Mouse (Mus musculus) ES-E14 (cell line): Measurements from ENCODE around the gene Pex13. TPM values are rescaled to one million over a fixed set of nuclear protein-coding genes. Genes with fewer than 3 reads are reported as not detected.
A peak's percentile ranks its signal among the peaks of the same experiment; 100 is the strongest.

Experiments used
- DNase-seq: peaks from one replicate; pipeline ENCODE4 v3.0.0-alpha.2; 2013; ENCODE audit warnings: low read depth, low spot score
- H3K27ac ChIP-seq: 2 replicates; pipeline ENCODE4 v1.5.1; 2012; ENCODE audit warnings: low read depth, mild to moderate bottlenecking, low read length, moderate library complexity, mixed read lengths; ENCODE audit not compliant: poor library complexity, insufficient read depth, severe bottlenecking
- H3K36me3 ChIP-seq: 2 replicates; pipeline ENCODE4 v1.6.1; 2012; ENCODE audit warnings: mild to moderate bottlenecking, low read length, moderate library complexity, mixed read lengths; ENCODE audit not compliant: control insufficient read depth, poor library complexity, insufficient read depth, severe bottlenecking
- H3K4me1 ChIP-seq, 2 experiments: fragments of 150-350 bp in 1 of 2; sonication (generic) in 1 of 2; 2 replicates each; pipeline ENCODE4 v1.6.1; 2012; ENCODE audit warnings: low read length in 2 of 2, mild to moderate bottlenecking in 1 of 2, mixed read lengths in 1 of 2; ENCODE audit not compliant: control insufficient read depth in 2 of 2, insufficient read depth in 2 of 2, poor library complexity in 1 of 2
- H3K4me3 ChIP-seq, 2 experiments: fragments of 150-350 bp in 1 of 2; sonication (generic) in 1 of 2; 2 replicates each; pipeline ENCODE4 v1.5.1; 2012; ENCODE audit warnings: low read length in 2 of 2, low read depth in 1 of 2, mild to moderate bottlenecking in 1 of 2, mixed read lengths in 1 of 2; ENCODE audit not compliant: insufficient read depth in 1 of 2, poor library complexity in 1 of 2, severe bottlenecking in 1 of 2
- H3K9ac ChIP-seq: 2 replicates; pipeline ENCODE4 v1.6.1; 2012; ENCODE audit warnings: low read depth, mild to moderate bottlenecking, low read length, mixed read lengths; ENCODE audit not compliant: poor library complexity, insufficient read depth, severe bottlenecking
- H3K9me3 ChIP-seq: fragments of 150-350 bp; sonication (generic); 2 replicates; pipeline ENCODE4 v1.6.1; 2012; ENCODE audit warnings: low read depth, mild to moderate bottlenecking, low read length; ENCODE audit not compliant: control insufficient read depth, insufficient read depth
- CHD2 ChIP-seq: IDR thresholded peaks from 2 replicates; pipeline ENCODE4 v1.6.1; 2014; ENCODE audit warnings: mild to moderate bottlenecking, low read depth, low read length, inconsistent platforms
- HCFC1 ChIP-seq: IDR thresholded peaks from 2 replicates; pipeline ENCODE4 v1.6.1; 2012; ENCODE audit warnings: low read length, inconsistent platforms, borderline replicate concordance; ENCODE audit not compliant: insufficient read depth
- MAFK ChIP-seq: IDR thresholded peaks from 2 replicates; pipeline ENCODE4 v1.6.1; 2014; ENCODE audit warnings: mild to moderate bottlenecking, low read depth, low read length, inconsistent platforms; ENCODE audit not compliant: insufficient read depth
- ZC3H11A ChIP-seq: IDR thresholded peaks from 2 replicates; pipeline ENCODE4 v1.6.1; 2012; ENCODE audit warnings: low read depth, mild to moderate bottlenecking, inconsistent platforms, low read length, borderline replicate concordance
- ZNF384 ChIP-seq: IDR thresholded peaks from 2 replicates; pipeline ENCODE4 v1.6.1; 2012; ENCODE audit warnings: low read depth, low read length, inconsistent platforms
- in situ Hi-C, 2 experiments: fragments of 600-800 bp; cut with MboI; formaldehyde crosslinking; loops; one replicate each; pipeline ENCODE4 v1.15.1; 2025; ENCODE audit warnings: low sequenced_read_pairs in 2 of 2, inconsistent platforms in 1 of 2; ENCODE audit not compliant: unreplicated experiment in 2 of 2
- total RNA-seq: library from RNA; depleted of rRNA; stranded (reverse); fragments of 300-350 nt; gene quantifications from 2 replicates; pipeline ENCODE4 v1.2.3, GENCODE M21; 2012

Gene Pex13
- total RNA-seq, 1 experiment, result 60.8 TPM

DNA sequence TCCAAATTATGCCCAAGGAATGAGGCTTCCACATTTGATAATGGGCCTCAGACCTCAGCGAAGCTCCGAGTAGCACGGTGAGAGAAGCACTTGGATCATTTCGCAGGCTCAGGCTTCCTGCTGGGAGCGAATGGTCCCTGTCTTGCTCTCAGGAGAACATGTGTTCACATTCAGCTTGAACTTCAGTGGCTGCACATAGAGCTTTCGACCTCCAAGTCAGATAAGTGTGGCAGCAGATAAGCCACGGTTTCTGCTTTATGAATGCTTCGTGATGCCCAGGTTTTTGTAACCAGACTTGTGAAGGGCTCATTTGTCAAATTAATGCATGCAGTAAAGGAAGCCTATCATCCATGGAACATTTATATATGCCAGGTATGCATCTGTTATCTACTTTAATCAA, 31.2 kb downstream of the Pex13 start:
- no peak for DNase-seq
- TF ChIP-seq HCFC1, result no peak
- no peak for TF ChIP-seq MAFK
- no peak for TF ChIP-seq CHD2
- TF ChIP-seq ZNF384, result no peak
- no peak for TF ChIP-seq ZC3H11A
- H3K27ac ChIP-seq, result no peak overlapping the region
- no peaks in the 10 kb centered on the region; the same call in 1 of the 2 replicates for H3K36me3 ChIP-seq
- H3K9me3 ChIP-seq, result no peaks in the 10 kb centered on the region
- H3K9ac ChIP-seq, result no peak overlapping the region
- no peak overlapping the region for H3K4me3 ChIP-seq
- in situ Hi-C loops, result no loop called here
- H3K4me1 ChIP-seq, result no peaks in the 10 kb centered on the region

DNA sequence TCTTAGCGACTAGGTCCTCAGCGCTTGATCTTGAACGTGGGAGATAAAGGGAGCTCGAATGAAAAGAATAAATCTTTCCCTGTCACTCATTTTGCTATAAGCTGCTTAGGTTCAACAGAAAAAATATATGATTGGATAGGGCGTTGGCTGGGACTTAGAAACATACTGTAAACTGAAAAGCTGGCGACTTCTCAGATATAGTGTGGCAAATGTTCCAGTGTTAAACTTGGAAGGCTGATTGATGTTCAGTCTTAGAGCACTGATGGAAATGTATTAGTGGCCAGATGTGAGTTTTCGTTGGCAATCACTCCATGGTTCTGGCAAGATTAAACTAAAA, 31.9 kb downstream of the Pex13 start:
- Histone ChIP-seq H3K4me1 (no peaks in the 10 kb centered on the region), H3K9me3 (no peaks in the 10 kb centered on the region), H3K9ac (no peak overlapping the region), H3K27ac (no peak overlapping the region), H3K36me3 (no peaks in the 10 kb centered on the region; the same call in 1 of the 2 replicates), H3K4me3 (peak overlapping the region in 1 of 2 experiments; percentile 67; a peak in 2 of 4 replicates)
- TF ChIP-seq ZC3H11A (no peak), HCFC1 (no peak), CHD2 (no peak), MAFK (no peak), ZNF384 (no peak)
- DNase-seq, result no peak
- in situ Hi-C loops, result no loop called here

DNA sequence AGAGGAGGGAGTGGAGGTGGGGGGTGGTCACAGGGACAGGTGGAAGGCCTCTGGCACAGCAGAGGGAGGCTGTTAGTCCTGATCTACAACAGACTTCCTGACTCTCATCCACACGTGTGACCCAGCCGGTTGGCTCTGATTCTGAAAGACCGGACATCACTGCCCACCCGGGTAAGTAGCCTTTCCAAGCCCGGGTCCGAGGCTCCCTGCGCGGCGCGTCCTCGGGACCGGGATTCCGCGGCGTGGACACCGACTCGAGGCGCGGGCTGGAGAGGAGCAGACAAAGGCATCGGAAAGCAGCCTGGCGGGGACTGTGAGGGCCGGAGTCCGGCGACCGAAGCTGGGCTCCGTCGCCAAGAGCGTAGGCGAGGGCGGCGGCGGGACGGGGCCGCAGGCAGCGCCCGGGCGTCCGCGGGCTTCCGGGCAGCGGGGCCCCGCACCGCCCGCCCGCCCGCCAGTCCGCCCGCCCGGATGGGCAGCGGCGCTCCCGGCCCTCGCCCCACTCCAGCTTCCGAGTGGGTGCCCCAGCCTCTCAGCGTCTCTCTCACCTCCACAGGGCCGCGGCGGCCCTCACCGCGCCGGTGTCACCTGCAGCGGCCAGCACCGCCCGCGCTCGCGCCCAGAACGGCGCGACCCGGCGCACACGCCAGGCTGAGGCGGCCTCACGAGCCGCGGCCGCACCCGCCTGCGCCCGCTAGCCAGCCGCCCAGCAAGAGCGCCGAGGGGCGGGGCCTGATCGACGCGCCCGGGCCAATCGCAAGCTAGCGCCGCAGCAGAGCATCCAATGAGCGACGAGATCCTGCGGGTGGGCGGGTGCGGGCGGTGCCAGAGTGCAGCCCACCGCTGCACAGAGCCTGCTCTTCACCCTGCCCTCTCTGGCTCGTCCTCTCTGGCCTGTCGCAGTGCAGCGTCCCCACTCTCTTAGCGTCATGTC, 32.5 kb downstream of the Pex13 start, which contains the start of gene 0610010F05Rik:
Gene 0610010F05Rik, minus strand, starts transcription at position 695 of the 934 bp plus-strand sequence.
- Histone ChIP-seq H3K27ac (no peak within 1 kb of the TSS), H3K9ac (peak within 1 kb of the TSS; percentile 87), H3K4me1 (no peaks in the 10 kb centered on the region), H3K36me3 (no peaks in the 10 kb centered on the region; the same call in 1 of the 2 replicates), H3K4me3 (peak within 1 kb of the TSS; percentile 92 to 95), H3K9me3 (no peaks in the 10 kb centered on the region)
- in situ Hi-C loops, result no loop called here
- TF ChIP-seq CHD2, result peak; percentile 66; the same call in 1 of the 2 replicates
- no peak for TF ChIP-seq ZNF384
- TF ChIP-seq MAFK, result no peak
- peak; percentile 58; the same call in 1 of the 2 replicates for TF ChIP-seq HCFC1
- no peak for TF ChIP-seq ZC3H11A
- peak; percentile 78 for DNase-seq

DNA sequence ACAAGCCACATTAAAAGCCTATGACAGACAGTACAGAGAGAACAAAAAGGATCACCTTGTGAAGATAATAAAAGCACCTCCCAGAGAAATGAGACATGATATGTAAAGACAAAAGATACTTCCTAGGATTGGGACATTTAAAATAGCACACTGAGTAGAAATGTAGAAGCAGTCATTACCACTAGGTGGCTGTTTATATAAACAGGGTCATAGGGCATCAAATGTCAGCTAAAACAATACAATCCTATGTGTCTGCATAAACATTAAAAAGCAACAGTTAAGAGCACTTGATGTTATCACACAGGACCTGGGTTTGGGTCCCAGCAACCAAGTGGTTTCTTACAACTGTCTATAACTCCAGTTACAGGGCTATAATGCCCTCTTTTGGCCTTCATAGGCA, 35.1 kb downstream of the Pex13 start:
- Histone ChIP-seq H3K4me3 (no peak overlapping the region), H3K9me3 (no peaks in the 10 kb centered on the region), H3K9ac (no peak overlapping the region), H3K27ac (no peak overlapping the region), H3K36me3 (no peaks in the 10 kb centered on the region), H3K4me1 (no peaks in the 10 kb centered on the region)
- no peak for DNase-seq
- TF ChIP-seq CHD2 (no peak), ZNF384 (no peak), HCFC1 (no peak), MAFK (no peak), ZC3H11A (no peak)
- in situ Hi-C loops, result no loop called here

DNA sequence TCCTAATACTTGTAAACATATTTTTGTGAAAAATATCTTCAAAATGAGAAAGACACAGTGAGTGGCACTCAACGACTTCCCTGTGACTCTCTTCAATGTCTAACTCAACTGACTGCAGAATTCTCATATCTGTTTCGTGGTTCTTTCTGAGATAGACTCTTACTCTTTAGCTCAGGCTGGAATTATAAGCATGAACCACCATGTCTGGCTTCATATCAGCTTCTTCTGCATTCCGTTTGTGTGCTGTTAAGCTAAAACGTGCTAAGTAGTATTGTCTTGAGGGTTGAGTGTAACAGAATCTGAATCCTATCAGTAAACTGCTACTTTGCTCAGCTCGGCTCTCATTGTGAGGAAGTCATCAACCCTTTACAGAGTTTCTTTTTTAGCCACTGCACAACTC, 46.8 kb downstream of the Pex13 start:
- in situ Hi-C loops, result no loop called here
- H3K4me3 ChIP-seq, result no peak overlapping the region
- no peaks in the 10 kb centered on the region for H3K9me3 ChIP-seq
- H3K36me3 ChIP-seq, result no peaks in the 10 kb centered on the region
- no peak for DNase-seq
- TF ChIP-seq ZNF384 (no peak), HCFC1 (no peak), CHD2 (no peak), MAFK (no peak), ZC3H11A (no peak)
- no peaks in the 10 kb centered on the region for H3K4me1 ChIP-seq
- no peak overlapping the region for H3K27ac ChIP-seq
- no peak overlapping the region for H3K9ac ChIP-seq
